Mouse (Mus musculus): ENCODE measurements at regions not wholly inside any gene's neighbourhood (a gene's known extent, or its start where the extent isn't known, plus 50 kb on each side); places are given as distances from the start of the nearest gene placed in this dataset.

- TF ChIP-seq CTCF (IDR thresholded peaks at IDR 0.05; ENCODE audit: borderline replicate concordance, insufficient read depth, low read depth, low read length) (no peak), POLR2A (IDR thresholded peaks at IDR 0.05; ENCODE audit: borderline replicate concordance, insufficient read depth, low read length) (no peak)
Measured at GRCm38 (mm10) chr10:100716084-100716667, 125.9 kb downstream of the 1700017N19Rik start.

Measured in cerebellum, adult 2 months (tissue).